Mouse (Mus musculus): ENCODE data around the gene Rabgef1. TPM values are rescaled to one million over a fixed set of nuclear protein-coding genes. Genes with fewer than 3 reads are reported as not detected.

Gene Rabgef1
- total and polyA plus RNA-seq, 2 experiments from 2014 or later, result 26.8 to 32.5 TPM

DNA sequence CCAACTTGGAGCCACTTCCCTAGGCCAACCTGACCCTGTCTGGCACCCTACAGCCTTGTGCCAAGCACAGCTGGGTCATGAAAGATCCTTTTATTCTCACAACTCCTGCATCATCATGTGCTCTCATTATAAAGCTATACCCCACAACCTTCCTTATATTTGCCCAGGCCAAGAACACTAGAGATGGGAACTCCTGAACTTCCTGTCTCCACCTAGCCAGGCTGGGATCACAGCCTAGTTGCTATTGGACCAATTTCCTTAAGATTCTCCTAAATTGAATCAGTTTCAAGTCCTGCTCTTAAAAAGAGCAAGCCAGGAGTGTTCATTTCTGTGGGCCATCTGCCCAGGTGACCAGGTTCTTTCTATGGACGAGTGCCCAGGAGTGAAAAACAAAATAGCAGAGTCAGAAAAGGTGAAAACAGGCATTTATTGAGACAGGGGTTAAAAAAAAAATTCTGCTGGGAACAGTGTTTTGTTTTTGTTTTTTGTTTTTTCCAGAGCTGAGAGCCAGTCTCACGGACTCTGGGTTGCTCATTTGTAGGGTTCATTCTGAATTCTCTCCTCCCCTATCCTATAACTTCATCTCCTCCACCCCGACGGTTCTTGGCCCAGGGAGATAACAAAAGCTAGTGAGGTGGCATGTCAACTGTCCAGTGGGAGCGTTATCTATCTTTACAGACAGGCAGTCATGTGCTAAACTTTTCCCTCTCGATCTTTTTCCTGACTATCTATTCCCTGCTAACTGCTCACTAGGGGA is 754 bp upstream of the Rabgef1 start:
- Histone ChIP-seq H3K4me3 (ENCODE audit: low read depth, low read length) (peak overlapping the region; percentile 89), H3K27me3 (ENCODE audit: insufficient read depth, low read length) (no peaks in the 10 kb centered on the region), H3K4me1 (ENCODE audit: insufficient read depth) (peaks cover 14% of the 10 kb centered on the region), H3K9ac (peak overlapping the region; percentile 87), H3K27ac (ENCODE audit: low read depth, low read length) (peak overlapping the region; percentile 89), H3K4me2 (ENCODE audit: low read depth) (peak overlapping the region; percentile 83), H3K9me3 (ENCODE audit: low read length) (no peaks in the 10 kb centered on the region), H3K36me3 (ENCODE audit: insufficient read depth) (no peaks in the 10 kb centered on the region)
- TF ChIP-seq CTCF (IDR thresholded peaks at IDR 0.05; ENCODE audit: low read depth), result no peak
- ATAC-seq (0 out of 2 replicates have a peak, but pooled peaks have one; percentile 1), DNase-seq (no peak)
- WGBS, result 12% methylated on average over 6 of the region's 6 CpGs

DNA sequence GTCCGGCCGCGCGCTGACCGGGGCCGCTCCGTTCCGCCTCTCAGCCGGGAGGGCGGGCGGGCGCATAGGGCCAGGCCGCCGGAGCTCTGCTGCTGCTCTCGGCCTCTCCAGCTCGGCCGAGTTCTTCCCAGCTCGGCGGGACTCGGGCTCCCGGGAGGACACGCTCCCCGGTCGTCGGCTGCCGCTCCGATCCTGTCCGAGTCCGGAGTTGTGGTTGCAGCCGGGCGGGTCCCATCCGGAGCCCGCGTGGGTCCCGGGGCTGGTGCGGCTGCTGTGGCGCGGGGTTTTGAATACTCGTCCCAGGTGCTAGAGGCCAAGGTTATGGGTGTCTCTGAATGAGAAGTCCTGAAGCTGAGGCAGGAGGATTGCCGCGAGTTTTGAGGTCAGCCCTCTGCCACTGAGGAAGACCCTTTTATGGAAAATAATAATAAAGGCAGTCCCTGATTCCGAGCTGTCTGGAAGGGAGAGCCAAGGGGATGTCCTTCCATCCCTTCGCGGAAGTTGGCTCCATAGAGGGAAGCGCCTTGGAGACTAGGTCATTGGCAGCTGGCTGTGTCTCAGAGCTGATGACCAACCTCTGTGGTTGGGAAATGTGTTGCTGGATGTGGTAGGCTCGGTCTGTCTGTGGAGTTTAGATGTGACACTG is 481 bp downstream of the Rabgef1 start:
- DNase-seq, result peak; percentile 10
- WGBS, result 5% methylated on average over 43 of the region's 46 CpGs

DNA sequence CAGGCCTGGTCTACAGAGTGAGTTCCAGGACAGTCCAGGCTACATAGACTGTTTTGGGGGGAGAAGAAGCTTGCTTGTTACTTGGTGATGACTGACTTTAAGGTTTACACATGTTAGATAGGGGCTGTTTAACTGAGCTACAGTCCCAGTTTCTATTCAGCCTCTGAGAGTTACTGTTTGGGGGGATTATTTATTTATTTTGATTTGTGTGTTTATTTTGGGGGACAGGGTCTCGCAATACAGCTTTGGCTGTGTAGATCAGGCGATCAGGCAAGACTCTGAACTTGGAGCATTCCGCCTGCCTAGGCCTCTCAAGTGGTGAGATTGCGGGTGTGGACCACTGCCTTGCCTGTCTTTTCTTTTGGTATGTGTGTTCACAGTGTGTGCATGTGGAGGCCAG is 1.4 kb downstream of the Rabgef1 start:
- Histone ChIP-seq H3K4me2 (ENCODE audit: low read depth) (peak overlapping the region; percentile 83), H3K4me1 (ENCODE audit: insufficient read depth) (peaks cover 14% of the 10 kb centered on the region), H3K4me3 (ENCODE audit: low read depth, low read length) (0 out of 2 replicates have a peak overlapping the region, but pooled peaks have one; percentile 89), H3K36me3 (ENCODE audit: insufficient read depth) (no peaks in the 10 kb centered on the region), H3K9ac (no peak overlapping the region), H3K27ac (ENCODE audit: low read depth, low read length) (no peak overlapping the region), H3K27me3 (ENCODE audit: insufficient read depth, low read length) (no peaks in the 10 kb centered on the region), H3K9me3 (ENCODE audit: low read length) (no peaks in the 10 kb centered on the region)
- no peak for TF ChIP-seq CTCF (IDR thresholded peaks at IDR 0.05; ENCODE audit: low read depth)
- DNase-seq (no peak), ATAC-seq (no peak)
- WGBS, result 93% methylated on average over 4 of the region's 4 CpGs

More for the DNA sequence above, 481 bp downstream of the Rabgef1 start:
- peak overlapping the region; percentile 89 for H3K27ac ChIP-seq (ENCODE audit: low read depth, low read length)
- peaks cover 14% of the 10 kb centered on the region for H3K4me1 ChIP-seq (ENCODE audit: insufficient read depth)
- no peak for TF ChIP-seq CTCF (IDR thresholded peaks at IDR 0.05; ENCODE audit: low read depth)
- peak overlapping the region; percentile 87 for H3K9ac ChIP-seq
- peak overlapping the region; percentile 83 for H3K4me2 ChIP-seq (ENCODE audit: low read depth)
- peak overlapping the region; percentile 89 for H3K4me3 ChIP-seq (ENCODE audit: low read depth, low read length)
- ATAC-seq, result peak; percentile 79
- H3K9me3 ChIP-seq (ENCODE audit: low read length), result no peaks in the 10 kb centered on the region
- no peaks in the 10 kb centered on the region for H3K27me3 ChIP-seq (ENCODE audit: insufficient read depth, low read length)
- H3K36me3 ChIP-seq (ENCODE audit: insufficient read depth), result no peaks in the 10 kb centered on the region

DNA sequence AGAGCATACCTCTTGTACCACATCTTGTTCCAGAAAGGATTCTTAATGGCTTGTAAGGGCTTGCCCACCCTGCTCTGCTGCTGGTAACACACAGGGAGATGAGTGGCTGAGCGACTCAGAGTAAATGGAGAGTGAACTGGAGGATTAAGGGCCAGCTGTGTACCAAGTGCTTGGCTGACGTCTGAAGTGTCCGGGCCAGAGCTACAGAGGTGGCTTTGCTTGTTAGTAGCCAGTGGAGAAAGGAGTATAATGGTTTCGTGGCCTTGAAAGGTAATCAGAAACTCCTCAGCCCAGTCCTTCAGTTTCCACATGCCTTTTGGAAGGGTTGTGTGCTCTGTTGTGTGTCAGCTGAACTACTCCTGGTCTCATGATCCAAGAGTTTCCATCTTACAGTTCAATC is 6.3 kb downstream of the Rabgef1 start:
- Histone ChIP-seq H3K4me1 (ENCODE audit: insufficient read depth) (peaks cover 3% of the 10 kb centered on the region), H3K9me3 (ENCODE audit: low read length) (no peaks in the 10 kb centered on the region), H3K36me3 (ENCODE audit: insufficient read depth) (no peaks in the 10 kb centered on the region), H3K27ac (ENCODE audit: low read depth, low read length) (no peak overlapping the region), H3K4me3 (ENCODE audit: low read depth, low read length) (no peak overlapping the region), H3K27me3 (ENCODE audit: insufficient read depth, low read length) (no peaks in the 10 kb centered on the region), H3K4me2 (ENCODE audit: low read depth) (no peak overlapping the region), H3K9ac (no peak overlapping the region)
- no peak for TF ChIP-seq CTCF (IDR thresholded peaks at IDR 0.05; ENCODE audit: low read depth)
- DNase-seq, result no peak
- WGBS, result 53% methylated on average over 4 of the region's 4 CpGs
- ATAC-seq, result no peak

DNA sequence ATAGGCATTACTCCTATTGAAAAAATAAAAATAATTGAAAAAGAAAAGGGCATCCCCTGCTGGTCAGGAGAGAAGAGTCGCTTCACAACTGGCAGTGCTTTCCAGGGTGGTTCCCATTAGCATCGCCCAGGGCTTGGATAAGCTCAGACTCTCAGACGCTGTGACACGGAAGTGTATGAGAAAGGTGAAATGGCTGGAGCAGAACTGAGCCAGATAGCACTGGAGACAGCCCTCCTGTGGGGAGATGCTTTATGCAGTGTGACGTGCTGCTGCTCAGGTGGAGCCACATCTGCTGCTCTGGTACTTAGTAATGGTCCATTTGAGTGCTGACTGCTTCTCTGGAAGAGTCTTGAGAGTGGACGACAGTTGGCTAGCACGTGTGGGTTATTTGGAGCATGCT is 8.8 kb downstream of the Rabgef1 start:
- no peaks in the 10 kb centered on the region for H3K36me3 ChIP-seq (ENCODE audit: insufficient read depth)
- H3K4me2 ChIP-seq (ENCODE audit: low read depth), result no peak overlapping the region
- no peaks in the 10 kb centered on the region for H3K27me3 ChIP-seq (ENCODE audit: insufficient read depth, low read length)
- no peak for DNase-seq
- no peak overlapping the region for H3K9ac ChIP-seq
- no peak overlapping the region for H3K27ac ChIP-seq (ENCODE audit: low read depth, low read length)
- no peak for ATAC-seq
- H3K4me1 ChIP-seq (ENCODE audit: insufficient read depth), result no peaks in the 10 kb centered on the region
- H3K4me3 ChIP-seq (ENCODE audit: low read depth, low read length), result no peak overlapping the region
- 69% methylated on average over 7 of the region's 7 CpGs for WGBS
- H3K9me3 ChIP-seq (ENCODE audit: low read length), result no peaks in the 10 kb centered on the region
- peak; percentile 35; the same call in 1 of the 2 replicates for TF ChIP-seq CTCF (IDR thresholded peaks at IDR 0.05; ENCODE audit: low read depth)

DNA sequence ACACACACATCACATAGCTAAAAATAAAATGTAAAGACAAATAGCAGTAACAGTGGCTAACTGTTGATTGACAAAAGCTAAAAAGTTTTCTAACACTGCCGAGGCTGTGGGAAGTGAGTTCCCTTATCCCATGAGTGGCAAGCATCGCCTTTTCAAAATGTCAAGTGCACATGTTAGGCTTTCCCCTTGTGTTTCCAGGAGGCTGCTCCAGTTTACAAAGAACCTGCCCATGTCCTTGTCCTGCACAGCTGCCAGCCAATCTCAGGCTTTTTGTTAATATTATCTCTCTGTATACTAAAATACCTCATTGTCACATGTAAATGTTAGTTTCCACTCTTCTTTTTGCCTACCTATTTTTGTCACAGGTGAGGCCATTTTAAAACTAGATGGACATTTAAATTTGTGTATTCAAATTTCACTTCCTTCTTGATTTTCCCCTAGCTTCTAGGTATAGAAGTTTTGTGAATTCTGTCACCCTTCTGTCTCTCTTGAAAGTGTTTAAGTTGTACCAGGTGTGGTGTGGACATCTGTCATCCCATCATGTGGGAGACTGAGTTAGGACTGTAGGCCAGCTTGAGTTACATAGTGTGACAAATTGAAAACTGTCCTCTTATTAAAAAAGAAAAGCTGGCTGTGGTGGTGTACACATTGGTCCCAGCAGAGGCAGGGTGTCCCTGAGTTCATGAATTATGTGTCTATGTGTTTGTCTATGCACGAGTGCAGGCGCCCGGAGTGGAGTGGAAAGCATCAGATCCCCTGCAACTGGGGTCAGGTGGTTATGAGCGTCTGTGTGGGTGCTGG is 10.3 kb downstream of the Rabgef1 start:
- Histone ChIP-seq H3K27me3 (ENCODE audit: insufficient read depth, low read length) (no peaks in the 10 kb centered on the region), H3K27ac (ENCODE audit: low read depth, low read length) (no peak overlapping the region), H3K4me2 (ENCODE audit: low read depth) (no peak overlapping the region), H3K9me3 (ENCODE audit: low read length) (no peaks in the 10 kb centered on the region), H3K4me3 (ENCODE audit: low read depth, low read length) (no peak overlapping the region), H3K4me1 (ENCODE audit: insufficient read depth) (no peaks in the 10 kb centered on the region), H3K36me3 (ENCODE audit: insufficient read depth) (no peaks in the 10 kb centered on the region), H3K9ac (no peak overlapping the region)
- ATAC-seq, result no peak
- DNase-seq, result no peak
- no peak for TF ChIP-seq CTCF (IDR thresholded peaks at IDR 0.05; ENCODE audit: low read depth)
- WGBS, result 89% methylated on average over 6 of the region's 6 CpGs

DNA sequence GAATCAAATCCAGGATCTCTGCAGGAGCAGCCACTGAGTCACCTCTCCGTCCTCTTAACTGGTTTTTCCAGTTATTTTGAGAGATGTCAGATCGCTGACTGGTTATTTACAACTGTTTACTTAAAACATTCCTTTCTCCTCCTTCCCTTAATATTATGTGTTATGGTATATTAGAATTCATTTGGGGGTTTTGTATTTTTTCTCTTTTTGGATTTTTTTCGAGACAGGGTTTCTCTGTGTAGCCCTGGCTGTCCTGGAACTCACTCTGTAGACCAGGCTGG is 10.9 kb downstream of the Rabgef1 start:
- no peak for DNase-seq
- no peak overlapping the region for H3K27ac ChIP-seq (ENCODE audit: low read depth, low read length)
- H3K4me3 ChIP-seq (ENCODE audit: low read depth, low read length), result no peak overlapping the region
- no peak for TF ChIP-seq CTCF (IDR thresholded peaks at IDR 0.05; ENCODE audit: low read depth)
- no peaks in the 10 kb centered on the region for H3K36me3 ChIP-seq (ENCODE audit: insufficient read depth)
- ATAC-seq, result no peak
- H3K9me3 ChIP-seq (ENCODE audit: low read length), result no peaks in the 10 kb centered on the region
- 95% methylated on average over 3 of the region's 3 CpGs for WGBS
- H3K4me1 ChIP-seq (ENCODE audit: insufficient read depth), result no peaks in the 10 kb centered on the region
- H3K4me2 ChIP-seq (ENCODE audit: low read depth), result no peak overlapping the region
- no peak overlapping the region for H3K9ac ChIP-seq
- H3K27me3 ChIP-seq (ENCODE audit: insufficient read depth, low read length), result no peaks in the 10 kb centered on the region
